Mouse (Mus musculus) monocyte, adult 5-6 weeks (primary cell): Measurements from ENCODE around the gene Alcam. TPM values are rescaled to one million over a fixed set of nuclear protein-coding genes. Genes with fewer than 3 reads are reported as not detected.
A peak's percentile ranks its signal among the peaks of the same experiment; 100 is the strongest.

Experiments used
- ATAC-seq: fragments of 153-309, 156-312 bp; replicated peaks from 2 replicates; pipeline ENCODE4 v1.8.0; 2017; ENCODE audit warnings: mild to moderate bottlenecking; ENCODE audit not compliant: low TSS enrichment, insufficient number of reproducible peaks, severe bottlenecking, poor library complexity, low FRiP score
- total RNA-seq: library from RNA; stranded (forward); fragments of 200-1000, 200-491, 200-594 nt; gene quantifications from 3 replicates; pipeline ENCODE4 v1.2.3, GENCODE M21; 2017

Alcam gene
- total RNA-seq, 1 experiment from 2014 or later: 80.4 TPM

DNA sequence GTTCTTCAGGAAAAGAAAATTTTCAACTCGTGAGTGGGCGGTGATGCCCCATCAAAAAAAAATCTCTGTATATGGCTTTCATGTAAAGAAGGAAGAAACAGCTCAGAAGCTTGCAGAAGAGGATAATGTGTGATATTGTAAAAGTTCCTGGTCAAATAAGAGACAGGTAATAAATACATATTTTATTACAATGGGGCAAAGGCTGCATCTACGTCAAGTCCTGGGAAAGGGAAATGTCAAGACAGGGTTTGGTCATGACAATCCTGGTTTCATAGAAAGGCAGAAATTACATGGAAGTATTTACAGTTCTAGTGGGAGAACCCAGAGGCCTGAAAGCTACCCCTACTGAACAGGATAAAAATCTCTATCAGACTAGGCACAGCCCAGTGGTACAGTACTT, 7.9 kb downstream of the Alcam start:
- no peak for ATAC-seq

DNA sequence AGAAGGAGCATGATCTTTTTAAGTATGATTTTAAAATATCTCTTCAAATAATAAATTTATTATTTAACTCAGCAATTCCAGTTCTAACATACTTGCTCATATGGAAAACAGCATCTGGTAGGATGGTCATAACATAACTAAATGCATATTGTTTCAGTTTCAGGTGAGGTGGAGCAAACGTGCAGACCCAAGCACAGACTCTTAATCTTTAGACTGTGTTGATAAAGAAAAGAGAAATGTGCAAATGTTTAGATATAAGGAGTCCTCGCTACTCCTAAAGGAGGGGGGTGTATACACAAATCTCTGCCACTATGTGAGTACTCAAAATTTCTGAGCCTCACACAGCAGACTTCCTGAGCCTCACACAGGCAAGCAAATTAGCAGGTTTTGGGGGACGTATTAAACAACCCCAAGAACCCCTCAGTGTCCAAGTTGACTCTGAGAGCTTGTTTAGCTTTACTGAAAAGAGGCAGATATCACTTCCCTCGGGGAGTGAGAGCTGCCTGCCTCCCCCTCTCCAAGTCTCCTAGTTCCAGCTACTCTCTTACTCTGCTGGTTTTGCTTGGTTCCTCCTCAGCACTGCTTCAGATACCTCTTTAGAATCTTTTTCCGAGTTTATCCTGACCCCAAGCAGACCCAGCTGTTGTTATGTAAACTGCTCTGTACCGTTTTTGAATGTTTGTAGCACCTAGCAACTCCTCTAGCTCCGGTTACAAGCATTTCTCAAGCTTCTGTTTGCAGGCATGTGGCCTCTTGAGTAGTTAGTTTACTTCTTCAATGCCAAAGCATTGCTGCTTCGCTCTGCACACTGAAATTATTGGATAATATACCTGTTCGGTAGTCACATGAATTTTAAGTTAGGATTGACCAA, 10.0 kb downstream of the Alcam start:
- no peak for ATAC-seq

DNA sequence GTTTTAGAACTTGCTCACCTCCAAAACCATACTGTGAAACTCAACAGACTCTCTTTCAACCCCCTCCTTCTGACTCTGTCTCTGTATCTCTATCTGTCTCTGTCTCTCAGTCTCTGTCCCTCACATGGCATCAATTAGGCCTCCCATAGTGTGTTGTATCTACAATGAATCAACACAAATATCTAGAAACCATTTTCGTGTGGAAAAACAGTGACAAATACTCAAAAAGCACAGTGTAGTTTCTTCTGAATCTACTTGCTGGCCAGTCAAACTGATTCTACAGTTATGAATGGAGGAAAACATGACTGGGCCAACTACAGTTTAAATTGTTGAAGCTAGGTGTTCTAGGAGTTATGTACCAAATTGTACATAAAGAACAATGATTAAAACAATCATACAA, 10.8 kb downstream of the Alcam start:
- no peak for ATAC-seq

DNA sequence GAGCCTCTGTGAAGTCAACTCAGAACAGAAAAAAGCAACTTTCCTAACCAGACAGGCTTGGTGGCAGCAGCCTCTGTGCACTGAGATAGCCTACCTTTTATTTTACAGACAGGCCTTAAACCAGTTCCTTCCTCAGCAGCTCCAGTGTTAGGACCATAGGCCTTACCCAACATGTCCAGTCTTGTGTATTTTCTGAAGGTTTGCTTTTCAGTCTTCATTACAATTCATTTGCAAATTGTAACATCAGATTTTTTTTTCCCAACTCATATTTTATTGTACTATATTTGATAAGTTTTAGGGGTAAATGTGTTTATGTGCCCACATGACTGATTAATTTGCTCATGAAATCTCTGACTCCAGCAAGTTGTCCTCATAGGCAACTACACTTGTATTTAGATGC, 14.3 kb downstream of the Alcam start:
- ATAC-seq: no peak

DNA sequence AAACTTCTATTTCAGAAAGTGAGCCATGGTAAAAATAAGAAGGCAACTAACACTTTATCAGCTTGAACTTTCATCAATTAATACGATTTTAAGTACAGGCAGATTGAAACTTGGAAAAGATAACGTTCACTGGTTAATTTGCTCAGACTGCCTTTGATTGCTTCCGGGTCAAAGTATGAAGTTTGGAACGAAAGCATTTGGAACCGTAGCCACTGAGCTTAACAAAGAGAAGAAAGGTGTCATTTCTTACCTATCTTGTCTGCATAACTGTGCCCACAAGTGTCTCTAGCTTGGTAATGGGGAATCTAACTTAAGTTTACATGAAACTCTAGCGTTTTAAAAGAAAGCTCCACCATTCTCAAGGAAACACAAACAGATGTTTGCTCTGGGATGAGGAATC, 14.9 kb downstream of the Alcam start:
- ATAC-seq: no peak

DNA sequence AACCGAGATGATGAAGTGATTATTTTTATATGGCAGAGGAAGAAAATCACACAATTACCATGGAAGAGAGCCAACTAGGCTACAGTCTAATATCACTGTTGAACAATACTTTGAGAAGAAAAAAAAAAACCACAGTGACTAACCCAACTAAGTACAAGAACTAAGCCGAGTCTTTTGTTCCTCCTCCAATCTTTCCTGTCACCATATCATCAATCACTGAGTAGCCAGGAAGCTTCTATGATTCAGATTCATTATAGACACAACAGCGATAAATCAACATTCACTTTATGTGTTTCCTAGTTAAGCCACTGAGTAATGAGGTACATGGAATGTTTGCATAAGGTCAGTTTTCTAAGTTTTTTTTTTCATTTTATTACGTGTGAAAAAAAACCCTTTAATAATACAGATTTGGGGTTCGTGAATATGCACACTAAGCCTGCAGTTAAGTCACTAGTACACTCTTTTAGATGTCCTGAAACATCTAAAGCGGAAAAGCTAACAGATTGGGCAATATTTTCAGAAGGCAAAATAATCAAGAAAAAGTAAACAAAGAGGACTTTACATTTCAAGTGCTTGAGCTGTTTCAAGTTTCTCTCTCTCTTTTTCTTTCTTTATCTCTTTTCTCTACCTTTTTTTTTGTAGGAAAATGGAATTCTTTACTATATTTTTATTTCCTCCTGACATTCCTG, 15.5 kb downstream of the Alcam start:
- no peak for ATAC-seq

DNA sequence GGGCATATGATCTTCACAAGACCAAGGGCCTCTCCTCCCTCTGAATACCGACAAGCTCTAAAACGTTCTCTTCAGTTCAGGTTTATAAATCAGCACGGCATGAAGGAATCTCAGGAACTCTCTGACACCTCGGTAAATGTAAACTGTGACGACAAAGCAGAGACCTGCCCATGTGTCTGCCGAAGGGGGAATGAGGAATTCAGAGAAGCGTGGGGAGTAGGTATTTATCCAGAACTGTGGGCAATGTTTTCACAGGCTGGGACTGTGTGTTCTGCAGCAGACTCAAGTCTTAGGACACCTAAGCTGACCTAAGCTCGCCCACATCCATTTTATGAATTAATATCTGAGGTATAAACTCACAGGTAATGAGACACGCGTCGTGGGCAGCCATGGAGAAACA, 20.7 kb downstream of the Alcam start:
- ATAC-seq: no peak

DNA sequence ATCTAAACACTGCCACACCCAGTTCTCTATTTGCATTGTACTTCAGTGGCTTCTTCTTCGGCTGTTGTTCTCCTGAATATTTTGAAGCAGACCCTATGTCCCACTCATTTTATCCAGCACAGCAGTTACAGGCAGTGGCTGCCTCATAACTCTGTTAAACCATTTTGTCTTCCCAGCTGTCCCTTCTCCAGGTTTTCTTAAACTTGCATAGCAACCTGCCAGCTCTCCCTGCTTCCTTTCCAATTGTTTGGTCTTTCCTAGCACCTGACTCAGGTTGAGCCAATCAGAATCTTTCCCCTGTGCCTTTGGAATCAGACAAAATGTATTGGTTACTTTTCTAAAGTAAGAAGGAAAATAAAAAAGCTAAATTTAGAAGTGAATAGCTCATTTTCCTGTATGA, 21.8 kb downstream of the Alcam start:
- ATAC-seq: no peak

DNA sequence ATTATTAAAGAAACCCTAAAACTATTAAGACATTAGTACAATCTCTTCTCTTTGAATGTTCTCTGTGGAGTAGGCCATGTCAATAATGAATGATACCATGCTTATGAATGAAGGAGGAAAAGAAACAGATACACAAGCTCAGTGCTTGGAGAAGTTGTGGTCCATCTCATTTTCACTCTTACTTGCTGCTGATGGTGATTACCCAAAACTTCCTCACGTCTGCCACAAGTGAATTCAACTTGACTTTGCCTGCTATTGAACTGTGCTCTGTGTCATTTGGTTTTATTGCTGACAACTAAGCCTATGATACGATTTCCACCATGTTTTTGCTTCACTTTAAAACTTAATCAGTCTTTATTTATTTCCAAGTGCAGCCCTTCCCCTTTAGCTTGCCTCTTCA, 22.3 kb downstream of the Alcam start:
- ATAC-seq: no peak

DNA sequence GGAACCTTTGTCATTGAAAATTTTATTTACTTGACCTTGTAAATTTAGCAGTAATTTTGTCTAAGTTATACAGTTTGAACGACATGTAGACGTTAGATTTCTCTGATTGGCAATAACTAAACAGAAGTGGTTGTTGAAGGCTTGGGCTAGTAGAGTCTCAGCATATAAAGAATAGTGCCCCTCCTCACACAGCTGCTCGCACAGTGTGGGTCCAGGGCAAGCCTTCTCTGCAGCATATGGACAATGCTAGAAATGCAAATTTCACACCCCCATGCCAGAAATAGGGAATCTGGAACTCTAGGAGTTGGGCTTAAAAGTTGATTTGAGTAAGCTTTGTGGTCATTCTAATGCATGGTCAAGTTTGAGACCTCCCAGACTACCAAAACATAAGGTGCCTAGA, 23.8 kb downstream of the Alcam start:
- ATAC-seq: no peak

DNA sequence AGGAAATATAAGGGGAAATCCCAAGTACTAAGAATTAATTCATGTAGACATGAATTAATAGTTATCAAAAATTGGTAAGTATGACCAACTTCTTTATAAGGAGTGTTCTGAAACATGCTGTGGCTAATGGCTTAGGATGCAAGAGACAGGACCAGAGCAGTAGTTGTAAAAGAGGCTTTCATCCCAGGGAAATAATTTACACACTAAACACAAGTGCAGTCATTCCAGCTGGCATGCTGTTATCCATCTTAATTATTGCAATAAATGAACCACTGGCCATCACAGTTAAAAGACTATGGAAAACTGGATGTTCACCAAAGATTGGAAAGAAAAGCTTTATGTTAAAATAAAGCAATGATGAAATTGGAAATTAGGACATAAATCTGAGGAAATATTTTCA, 24.2 kb downstream of the Alcam start:
- no peak for ATAC-seq

DNA sequence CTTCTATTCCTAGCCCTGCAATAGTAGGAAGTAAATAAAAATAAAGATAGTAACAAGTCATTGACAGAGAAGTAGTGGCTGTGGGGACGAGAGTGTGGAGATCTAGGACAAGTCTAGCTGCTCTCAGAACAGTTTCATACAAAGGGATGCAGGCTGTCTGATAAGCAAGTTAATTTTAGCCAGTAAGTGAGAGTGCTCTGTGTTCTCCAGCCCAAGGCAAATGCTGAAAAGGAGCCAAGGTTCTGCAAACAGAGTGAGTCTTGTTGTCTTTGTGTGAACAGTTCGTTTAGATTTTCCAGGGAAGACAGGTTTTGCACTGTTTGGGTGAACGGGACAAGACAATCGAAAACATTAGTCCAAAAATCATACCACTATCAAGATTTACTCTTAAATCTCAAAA, 25.4 kb downstream of the Alcam start:
- no peak for ATAC-seq

DNA sequence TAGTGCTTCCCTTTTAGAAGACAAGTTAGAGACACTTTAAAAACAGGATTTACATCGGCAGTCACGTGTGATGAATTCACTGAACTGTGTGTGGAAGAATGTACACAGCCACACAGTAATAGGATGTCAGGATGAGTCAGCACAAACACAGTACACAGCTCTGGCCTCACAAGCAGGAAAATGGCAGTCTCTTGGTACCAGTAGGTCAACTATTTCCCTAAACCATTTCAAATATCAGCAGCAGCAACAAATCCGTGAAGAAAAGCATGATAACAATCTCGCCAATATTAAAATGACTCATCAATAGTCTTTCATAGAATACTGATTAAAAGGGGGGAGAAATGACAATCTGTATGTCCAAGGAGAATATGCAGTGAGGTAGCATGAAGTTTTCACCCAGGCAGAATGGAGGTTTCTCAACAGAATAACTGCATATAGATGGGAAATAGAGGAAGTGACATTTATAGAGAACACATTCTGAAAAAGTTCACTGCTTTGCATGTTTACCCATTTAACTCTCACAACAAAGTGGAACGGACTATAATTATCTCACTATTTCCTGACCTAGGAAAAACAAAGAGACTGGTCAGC, 35.2 kb downstream of the Alcam start:
- ATAC-seq: peak; percentile 72; the same call in 1 of the 2 replicates

DNA sequence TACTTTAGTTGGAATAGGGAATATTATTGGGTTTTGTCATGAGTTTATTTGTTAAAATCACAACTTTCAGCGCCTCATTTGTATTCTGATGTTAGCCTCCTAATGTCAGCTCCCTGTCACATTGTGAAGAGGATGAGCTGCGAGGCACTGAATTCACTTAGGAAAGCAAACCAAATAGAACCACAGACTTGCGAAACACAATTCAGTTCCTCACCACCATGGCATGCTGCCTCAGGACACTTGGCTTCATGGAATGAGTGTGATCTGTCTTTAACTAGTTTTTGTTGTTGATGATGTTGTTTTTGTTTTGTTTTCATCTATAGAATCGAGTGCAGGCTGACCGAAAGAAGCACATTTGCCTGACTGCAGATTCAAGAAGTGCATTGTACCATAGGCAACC, 35.9 kb downstream of the Alcam start:
- ATAC-seq: peak; percentile 56

DNA sequence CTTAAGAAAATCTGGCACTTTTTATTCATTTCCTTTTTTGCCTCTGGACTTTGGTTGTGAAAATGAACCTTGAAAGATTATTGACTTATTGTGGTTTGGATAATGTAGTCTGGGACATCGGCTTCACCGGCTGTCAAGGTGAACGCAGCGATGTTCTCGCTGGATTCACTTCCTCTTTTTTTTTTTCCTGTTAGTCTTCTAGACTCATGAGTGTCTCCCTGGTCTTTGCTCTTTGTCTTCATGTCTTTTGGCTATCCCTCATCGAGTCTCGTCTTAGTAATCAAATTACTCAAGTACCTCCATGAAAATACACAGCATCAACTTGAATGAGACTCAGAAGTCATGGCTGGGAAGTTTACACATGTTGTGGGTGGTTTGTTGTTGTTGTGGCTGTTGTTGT, 36.7 kb downstream of the Alcam start:
- no peak for ATAC-seq

DNA sequence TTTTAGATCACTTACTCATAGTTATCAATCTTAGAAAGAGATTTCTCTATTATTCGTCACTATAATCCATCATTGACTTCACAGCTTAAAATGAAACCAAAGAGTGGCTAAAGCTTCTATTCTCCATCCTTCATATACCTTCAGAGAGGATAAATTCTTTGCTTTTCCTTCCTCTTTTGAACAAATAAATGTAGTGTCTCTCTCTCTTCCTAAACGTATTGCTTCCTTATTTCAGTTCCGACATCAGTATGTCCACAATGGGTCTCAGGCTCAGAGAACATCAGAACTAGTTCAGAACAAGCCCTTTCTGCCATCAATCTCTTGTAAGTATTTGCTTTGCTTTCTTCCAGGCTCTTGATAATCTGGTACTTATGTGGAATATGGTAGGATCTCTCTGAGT, 40.2 kb downstream of the Alcam start:
- ATAC-seq: 0 out of 2 replicates have a peak, but pooled peaks have one; percentile 49

DNA sequence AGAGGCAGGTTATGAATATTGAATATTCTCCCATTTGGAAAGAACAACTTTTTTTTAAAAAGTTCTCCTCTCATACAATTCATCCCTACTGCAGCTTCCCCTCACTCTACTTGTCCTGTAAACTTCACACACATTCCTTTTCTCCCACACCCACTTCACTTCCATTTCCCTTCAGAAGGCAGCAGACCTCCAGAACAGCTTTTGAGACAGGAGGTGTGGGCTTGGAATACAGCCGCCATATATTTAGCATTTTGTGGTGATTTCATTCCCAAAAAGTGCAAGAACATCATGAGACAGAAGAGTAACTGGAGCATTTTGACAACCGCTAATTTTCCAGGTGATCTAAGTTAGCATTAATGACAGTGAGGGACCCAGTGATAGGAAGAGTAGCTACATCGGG, 47.8 kb downstream of the Alcam start:
- no peak for ATAC-seq

DNA sequence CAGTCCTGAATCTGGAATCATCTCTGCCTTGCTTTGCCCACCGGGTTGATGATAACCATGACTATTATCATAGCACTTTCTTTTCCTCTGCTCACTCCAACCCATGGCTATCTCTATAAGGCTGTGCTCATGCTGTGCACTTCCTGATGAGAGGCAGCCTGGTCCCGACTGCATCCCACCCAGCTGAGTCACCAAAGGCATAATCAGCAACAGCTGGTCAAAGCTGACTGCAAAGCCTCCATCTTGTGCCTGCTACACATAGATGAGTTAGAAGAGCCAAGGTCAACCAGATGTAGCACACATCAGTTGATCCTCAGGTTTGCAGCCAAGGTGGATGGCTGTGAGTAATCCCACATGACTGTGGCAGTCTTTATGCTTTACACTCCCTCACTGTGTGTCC, 48.6 kb downstream of the Alcam start:
- ATAC-seq: peak; percentile 35; the same call in 1 of the 2 replicates

DNA sequence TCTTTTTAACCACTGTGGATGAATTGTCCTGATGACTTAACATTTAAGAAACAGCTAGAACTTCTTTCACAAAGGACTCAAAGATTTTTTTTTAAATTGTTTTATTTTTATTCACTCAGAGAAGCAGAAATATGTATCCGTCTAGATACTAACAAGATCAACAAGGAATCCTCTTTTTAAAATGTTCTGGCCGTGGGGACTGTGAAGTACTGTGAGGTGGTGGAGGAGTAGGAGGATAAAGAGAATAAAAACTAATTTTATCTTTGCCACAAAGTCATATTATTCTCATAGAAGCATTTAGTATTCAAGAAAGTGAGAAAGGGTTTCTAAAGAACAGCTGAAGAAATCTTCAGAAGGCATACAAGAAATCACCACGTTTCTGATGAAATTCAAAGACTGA, 54.8 kb downstream of the Alcam start:
- no peak for ATAC-seq

DNA sequence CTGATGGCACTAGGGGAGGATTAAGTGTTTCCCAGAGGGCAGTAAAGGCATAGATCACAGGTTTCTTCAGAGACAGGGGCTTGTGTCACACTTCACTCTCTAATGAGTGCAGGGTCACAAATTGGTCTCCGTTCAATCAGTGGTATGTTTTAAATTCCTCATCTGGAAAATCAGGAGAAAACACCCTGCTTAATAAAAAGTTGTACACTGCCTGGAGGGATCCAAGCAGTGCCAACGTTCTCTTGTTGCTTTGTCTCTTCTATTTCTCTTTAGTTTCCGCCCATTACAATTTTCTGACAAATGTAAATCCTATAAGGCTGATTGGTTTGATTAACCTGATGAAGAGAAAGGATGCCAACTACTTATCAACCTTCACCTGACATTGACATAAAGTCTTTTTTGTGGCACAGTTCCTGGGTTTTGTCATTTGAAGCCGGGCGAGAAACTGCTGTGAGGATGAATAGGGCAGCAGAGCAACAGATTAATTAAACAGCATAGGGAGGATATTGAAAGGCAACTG, 67.0 kb downstream of the Alcam start:
- ATAC-seq: no peak
